Mouse (Mus musculus) gastrocnemius, postnatal 36 days (tissue): ENCODE results near the gene Tnni2. TPM values are rescaled to one million over a fixed set of nuclear protein-coding genes. Genes with fewer than 3 reads are reported as not detected.

Experiments
- DNase-seq, 2 experiments: peaks; one replicate each; pipeline ENCODE4 v3.0.0; 2022
- intact Hi-C: fragments of 180-260 bp; cut with DNase I; formaldehyde crosslinking; loops from one replicate; pipeline ENCODE4 v1.15.1; 2025
- total RNA-seq, 2 experiments: library from RNA; stranded (reverse); gene quantifications; 2 replicates each; pipeline ENCODE4 v1.2.3; 2021

Gene Tnni2
- total RNA-seq, 2 experiments from 2014 or later: 17,613 to 18,280 TPM

DNA sequence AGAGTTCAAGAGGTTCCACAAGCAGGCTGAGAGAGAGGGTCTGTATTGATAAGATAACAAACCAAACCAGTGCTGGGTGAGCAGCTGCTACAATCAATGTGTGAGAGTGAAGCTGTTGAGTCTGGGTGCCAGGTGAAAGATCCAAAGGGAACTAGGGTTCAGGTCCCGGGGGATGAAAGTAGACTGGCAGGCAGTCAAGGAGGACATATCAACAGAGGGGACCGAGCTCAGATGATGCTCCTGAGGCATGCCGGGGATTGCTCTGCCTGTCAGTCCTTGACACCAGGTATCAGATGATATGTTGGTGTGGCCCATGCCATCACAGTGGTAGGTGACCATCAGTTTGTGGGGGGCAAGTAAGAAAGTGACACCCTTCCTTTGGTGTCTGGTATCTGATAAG, 15.2 kb downstream of the Tnni2 start:
- DNase-seq: peak in 1 of 2 experiments; percentile 16
- intact Hi-C loops: no loop called here

DNA sequence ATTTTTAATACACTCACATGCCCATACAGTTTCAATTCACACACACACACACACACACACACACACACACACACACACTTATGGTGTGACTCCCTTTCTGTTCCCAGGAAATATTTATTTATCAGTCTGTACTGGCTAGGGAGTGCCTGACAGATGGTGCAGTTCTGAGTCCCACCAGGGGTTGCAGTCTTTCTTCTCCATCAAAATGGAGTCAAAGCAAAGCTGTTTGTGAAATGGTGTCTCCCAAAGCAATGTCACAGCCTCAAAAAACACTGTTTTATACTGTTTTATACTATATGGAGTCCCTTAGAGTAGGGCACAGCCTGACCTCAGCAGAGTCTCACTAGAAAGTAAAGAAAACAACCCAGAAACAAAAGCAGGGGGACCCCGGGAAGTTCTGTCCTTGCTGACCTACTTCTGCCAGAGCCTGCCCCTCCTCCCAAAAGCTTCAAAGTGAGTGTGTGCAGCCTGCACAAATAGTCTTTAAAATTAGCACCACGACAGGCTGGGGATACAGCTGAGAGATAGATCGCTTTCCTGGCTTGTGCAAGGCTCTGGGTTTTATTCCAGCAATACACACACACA, 15.7 kb downstream of the Tnni2 start:
- intact Hi-C loops: no loop called here
- peak in 1 of 2 experiments; percentile 25 for DNase-seq

DNA sequence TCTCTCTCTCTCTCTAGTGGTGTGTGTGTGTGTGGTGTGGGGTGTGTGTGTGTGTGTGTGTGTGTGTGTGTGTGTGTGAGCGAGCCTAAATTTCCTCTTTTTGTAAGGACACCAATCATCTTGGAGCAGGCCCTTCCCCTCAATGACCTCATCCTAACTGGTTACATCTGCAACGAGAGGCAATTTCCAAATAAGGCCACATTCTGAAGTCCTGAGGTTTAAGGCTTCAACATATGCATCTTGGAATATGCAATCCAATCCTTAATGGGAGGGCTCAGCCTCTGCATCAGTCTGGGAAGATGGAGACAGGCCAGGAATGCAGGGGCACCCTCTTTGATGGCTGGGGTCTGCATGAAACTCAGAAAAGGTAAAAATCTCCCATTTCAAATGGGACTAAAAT, 16.4 kb downstream of the Tnni2 start:
- intact Hi-C loops: no loop called here
- no peak for DNase-seq

DNA sequence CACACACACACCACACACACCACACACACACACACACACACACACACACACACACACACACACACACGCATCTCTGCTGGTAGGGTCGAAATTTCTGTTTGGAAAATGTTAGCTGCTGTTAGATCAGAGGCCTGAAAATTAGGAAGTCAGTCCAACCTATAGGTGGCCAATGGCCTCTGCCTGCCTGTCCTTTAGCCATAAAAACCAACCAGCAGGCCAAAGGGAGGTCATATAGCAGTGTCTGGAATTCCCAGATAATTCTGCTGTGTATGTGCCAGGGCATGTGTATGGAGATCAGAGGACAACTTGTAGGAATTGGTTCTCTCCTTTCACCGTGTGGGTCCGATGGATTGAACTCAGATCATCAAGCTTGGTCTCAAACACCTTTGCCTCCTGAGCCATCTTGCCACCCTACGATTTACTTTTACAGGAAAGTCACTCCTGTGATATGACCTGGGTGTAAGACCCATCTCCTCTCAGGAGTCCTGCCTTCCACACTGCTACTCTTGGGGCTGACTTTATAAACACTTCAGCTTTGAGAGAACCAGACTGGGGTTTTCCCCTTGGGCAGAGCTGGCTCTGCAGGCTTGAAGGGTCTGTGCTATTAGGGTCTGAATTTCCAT, 17.2 kb downstream of the Tnni2 start:
- intact Hi-C loops: no loop called here
- no peak for DNase-seq

DNA sequence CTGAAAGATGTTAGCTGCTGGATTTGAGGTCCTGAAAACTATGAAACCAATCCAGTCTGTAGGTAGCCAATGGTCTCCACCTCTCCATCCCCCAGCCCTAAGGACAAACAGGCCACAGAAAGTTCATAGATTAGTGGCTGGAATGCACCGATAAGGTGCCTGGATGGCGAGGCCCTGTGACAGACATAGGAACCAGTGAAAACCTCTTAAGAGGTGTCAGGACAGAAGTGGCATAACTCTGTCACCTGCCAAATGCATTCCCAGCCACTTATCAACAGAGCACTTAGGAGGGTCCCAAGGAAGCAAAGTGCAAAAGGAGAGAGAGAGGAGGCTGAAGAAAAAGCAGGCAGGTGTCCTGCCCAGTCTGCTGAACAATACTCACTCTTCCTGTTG, 17.7 kb downstream of the Tnni2 start:
- no peak for DNase-seq
- intact Hi-C loops: no loop called here

DNA sequence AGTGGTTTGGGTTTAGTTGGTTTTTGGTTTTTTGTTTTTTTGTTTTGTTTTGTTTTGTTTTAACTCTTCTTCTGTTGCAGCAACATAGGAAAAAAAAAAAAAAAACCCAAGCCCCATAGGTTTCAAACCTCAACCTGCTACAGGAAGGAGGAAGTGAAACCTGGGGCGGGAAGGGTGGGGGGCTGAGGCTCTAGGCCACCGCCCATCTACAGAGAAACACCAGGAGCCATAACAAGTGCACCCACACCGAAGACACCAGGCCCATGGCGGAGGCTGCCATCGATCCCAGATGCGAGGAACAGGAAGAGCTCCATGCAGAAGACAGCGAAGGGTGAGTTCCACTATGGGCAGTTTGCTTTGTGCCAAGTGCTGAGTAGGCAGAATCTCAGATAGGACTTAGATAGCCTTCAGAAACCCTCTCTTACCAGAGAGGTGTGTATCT, 19.0 kb downstream of the Tnni2 start, which contains the start of gene Lsp1:
Gene Lsp1, plus strand, starts transcription at position 174 of the 442 bp plus-strand sequence.
- intact Hi-C loops: no loop called here
- DNase-seq: no peak

DNA sequence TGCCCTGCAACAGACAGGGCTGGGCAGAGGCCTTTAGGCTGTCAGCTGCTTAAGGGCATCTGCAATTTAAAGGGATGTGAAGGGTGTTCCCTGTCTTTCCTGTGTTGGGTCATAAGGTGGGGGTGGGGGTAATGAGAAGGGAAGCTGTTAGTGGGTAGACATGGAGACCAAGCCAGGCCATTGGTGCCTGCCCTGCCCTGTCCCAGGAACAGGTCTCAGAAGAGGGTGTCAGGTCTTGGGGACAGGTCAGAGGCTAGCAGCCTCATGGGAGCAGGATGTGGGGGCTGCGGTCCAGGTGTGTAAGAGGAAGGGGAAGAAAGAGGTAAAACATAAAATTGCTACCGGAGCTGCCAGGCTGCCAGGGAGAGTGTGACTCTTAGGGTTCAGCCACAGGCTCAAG, 19.8 kb downstream of the Tnni2 start:
- intact Hi-C loops: no loop called here
- peak in 1 of 2 experiments; percentile 18 for DNase-seq

DNA sequence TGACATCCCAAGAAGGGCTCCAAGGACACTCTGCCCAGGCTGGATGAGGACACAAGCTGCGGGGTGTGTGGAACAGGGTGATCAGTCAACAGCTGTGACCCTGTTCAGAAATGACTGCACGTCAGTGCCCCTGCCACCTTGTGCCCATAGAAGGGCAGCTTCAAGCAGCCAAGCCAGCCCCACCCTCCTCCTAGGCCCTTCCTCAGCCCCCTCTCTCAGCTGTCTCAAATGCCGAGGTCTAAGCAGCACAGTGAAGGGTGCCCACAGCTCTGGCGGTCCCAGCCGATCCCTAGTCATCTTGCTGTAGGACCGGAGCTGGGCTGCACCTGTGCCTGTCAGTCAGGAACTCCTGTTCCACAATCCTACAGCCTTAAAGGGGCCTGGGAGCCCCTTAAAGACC, 20.6 kb downstream of the Tnni2 start:
- peak; percentile 62 to 65 for DNase-seq
- intact Hi-C loops: no loop called here

DNA sequence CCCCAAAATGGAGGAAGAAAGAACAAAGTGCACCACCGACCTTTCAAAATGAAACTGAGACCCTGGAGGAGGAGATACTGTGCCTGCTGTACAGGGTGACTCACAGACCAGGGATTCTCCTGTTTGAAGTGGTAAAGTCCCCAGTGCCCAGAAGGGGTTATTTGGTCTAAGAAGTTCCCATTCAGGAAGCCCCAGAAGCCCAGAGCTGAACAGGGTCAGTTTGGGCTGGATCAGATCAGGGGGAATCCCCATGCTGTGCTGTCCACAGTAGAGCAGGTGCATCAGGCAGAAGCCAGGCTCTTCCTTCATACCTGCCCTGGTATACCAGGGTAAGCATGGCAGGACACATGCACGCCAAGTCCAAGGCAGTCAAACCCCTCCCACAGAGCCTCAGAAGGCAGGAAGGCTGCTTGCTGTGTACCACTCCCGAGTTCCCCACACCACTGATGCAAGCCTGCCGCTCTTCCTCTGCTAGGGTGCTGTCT, 21.0 kb downstream of the Tnni2 start:
- intact Hi-C loops: no loop called here

DNA sequence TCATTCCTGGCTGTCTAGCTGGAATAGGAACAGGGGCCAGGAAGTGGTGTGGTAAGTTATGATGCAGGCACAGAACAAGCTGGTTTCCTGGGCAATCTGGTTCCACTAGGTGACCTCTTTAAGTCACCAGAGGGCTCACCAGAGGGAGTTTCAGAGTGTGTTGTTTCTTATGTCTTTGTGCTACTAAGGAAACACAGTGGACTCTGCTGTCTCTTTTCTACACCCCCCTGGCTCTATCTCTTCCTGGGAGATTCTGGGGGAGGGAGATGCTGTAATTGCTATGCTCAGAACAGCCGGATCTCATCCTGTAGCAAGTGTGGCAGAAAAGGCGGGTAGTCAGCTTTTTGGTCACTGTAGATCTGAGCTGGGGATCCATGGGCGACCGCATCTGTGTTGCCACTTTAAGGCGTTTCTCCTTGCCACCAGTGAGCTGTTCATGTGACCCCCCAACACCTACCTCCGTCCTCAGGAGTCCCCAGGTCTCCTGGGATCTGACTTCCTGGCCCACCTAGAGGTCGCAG, 28.6 kb downstream of the Tnni2 start:
- intact Hi-C loops: no loop called here
- DNase-seq: no peak

More for the DNA sequence above, 21.0 kb downstream of the Tnni2 start:
- DNase-seq: peak in 1 of 2 experiments; percentile 29

DNA sequence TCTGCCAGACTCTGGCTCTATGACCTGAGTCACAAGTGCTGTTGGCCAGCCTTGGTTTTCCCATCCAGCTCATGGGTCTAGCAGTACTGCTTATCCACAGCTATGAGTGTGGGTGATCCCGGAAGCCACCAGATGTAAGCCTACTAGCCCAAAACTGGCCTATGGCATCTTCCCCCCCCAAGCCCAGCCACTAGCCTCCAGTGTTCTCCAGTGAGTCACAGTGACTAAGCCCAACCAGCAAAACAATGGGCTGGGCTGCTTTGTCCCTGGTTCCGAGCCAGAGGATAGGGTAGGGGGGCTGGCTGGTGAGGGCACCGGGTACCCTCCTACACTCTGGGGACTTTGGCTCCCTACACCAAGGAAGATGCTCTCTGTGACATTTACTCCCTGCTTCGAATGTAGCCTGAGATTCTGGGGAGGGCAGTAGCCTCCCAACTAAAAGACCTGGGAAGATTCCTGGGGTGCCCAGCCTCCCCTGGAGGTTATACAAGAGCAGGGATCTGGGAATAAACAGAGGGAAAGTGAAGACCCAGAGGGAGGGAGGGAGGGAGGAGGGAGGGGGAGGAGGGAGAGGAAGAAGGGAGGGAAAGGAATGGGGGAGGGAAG, 29.3 kb downstream of the Tnni2 start:
- intact Hi-C loops: no loop called here
- DNase-seq: peak; percentile 67 to 71

DNA sequence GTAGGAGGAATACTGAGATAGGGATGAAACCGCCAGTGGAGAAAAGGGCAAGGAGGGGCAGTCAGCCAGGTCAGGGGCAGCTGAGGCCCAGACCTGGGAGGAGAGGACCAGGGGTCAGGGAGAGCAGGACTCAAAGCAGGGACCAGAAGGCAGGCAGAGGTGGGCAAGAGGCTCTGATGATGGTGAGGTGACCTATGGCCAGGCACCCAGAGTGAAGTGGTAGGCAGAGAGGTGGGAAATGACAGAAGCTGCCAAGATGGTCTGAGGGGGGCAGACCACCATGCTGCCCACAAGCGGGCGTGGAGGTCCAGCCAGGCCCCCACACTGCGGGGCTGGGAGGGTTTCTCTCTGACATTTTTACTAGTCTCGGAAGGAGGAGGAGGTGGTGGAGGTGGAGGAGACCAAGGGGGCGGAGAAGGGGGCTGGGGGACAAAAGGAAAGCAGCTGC, 29.8 kb downstream of the Tnni2 start:
- peak in 1 of 2 experiments; percentile 33 for DNase-seq

DNA sequence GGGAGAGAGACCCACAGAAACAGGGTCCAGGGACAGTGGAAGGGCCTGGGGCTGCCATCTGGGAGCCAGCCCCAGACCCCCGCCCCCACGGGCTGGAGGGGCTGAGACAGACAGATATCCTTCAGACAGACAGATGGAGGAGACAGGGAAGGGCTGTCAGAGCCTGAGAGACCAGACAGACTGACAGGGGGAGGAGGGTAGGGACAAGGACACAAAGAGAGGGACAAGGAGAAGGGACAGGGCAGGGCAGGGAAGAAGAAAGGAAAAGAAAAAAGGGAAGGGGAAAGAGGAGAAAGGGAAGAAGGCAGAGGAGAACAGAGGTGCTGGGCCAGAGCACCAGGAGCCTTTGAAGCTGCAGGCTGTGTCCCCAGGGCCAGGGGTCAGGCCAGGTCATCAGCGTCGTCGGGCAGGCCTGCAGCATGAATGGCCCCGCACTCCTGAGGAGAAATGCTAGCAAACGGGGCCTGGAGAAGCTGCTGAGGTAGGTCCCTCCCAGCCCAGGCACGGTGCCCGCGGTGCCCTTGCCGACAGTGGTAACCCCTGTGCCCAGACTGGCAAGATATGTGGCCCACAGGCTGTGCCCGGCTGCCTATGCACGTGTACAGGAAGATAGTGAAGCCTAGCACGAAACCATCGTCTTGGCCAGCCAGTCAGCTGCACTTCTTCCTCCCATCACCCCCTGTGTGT, 30.4 kb downstream of the Tnni2 start:
- DNase-seq: peak; percentile 48 to 49
- intact Hi-C loops: no loop called here

More for the DNA sequence above, 29.8 kb downstream of the Tnni2 start:
- intact Hi-C loops: no loop called here

DNA sequence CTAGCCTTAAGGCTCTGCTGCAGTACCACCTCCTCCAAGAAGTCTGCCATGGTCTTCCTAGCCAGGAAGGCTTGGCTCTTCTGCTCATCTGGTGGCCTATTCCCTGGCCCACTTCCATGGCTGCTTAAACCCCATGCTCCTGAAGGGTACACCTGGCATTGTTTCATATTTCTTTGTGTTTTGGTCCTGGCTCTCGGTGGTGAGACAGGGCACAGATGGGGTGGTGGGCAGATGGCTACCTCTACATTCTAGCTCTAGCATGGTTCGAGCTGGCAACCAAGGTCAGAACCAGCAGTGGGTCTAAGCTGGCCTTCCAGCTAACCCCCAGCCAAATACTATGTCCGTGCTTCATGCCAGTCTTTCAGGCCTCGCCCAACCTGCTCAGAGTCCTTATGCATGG, 31.3 kb downstream of the Tnni2 start:
- intact Hi-C loops: no loop called here
- DNase-seq: peak in 1 of 2 experiments; percentile 12

DNA sequence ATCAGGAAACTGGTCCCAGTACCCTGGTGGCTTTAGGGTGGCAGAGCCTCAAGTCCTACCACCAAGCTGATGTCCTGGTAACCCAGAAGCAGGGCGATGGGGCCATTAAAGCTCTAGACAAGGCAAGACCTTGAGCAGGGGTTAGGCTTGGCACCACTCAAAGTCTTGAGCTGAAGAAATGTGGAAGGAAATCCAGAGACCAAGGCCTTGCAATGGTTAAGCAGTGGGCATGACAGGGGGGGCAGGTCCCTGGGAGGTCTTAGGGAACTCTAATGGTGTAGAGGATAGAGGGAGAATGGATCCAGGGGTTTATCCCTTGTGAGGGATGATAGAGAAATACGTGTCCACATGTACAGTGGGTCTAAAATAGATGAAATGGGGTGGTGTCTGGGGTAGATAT, 31.9 kb downstream of the Tnni2 start:
- intact Hi-C loops: no loop called here
- DNase-seq: peak in 1 of 2 experiments; percentile 13

DNA sequence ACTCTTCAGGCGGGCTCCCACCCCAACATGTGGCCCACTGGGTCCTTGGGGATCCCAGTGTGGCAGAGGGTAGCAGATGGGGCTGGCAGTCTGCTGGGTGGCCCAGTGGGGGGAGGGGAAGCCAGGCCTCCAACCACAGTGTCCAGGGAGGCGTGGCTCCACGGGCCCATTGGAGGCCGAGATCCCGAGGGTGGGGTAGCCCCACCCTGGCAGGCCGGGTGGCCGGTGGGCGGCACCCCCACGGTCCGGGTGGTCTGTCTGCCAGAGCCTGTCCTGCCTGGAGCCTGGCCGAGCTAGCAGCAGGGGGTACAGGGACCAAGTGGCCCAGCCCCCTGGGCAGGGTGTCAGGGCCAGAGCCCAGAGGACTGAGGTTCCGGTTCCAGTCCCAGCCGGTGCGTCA, 33.2 kb downstream of the Tnni2 start:
- DNase-seq: peak; percentile 60 to 74
- intact Hi-C loops: no loop called here

DNA sequence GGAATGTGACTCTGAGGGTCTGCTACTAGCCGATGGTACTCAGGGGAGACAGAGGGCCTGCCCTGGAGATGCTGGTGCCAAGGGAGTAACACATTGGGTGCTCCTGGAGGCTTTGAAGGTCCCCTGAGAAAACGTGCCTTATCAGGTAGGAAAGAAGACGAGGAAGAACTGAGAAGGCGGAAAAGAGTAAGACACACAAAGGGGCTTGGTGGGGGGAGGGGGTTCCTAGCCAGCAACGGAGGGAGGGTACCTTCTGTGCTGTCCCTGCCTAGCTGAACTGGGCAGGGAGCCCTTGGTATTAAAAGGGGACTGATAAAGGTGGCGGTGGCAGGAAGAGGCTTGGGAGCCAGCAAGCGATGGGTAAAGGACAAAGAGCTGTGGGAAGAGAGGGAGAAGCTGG, 34.0 kb downstream of the Tnni2 start:
- peak in 1 of 2 experiments; percentile 17 for DNase-seq

DNA sequence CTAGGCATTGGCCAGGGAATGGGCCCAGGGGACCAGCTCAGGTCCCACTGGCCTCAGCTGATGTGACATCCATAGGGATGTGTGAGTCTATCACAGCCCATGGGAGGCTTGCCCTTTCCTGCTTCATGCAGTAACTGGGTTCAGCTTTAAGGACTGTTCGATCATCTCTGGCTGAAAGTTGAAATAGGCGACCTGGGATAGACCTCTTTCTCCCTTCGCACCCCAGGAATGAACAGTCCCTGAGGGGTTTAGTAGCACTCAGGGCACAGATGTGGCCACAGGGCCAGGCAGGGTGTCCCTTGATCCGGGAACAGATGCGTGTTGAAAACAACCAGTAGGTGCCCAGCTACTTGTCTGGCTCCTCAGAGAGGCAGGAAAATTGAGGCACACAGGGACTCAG, 34.7 kb downstream of the Tnni2 start:
- peak in 1 of 2 experiments; percentile 20 for DNase-seq
- intact Hi-C loops: no loop called here

More for the DNA sequence above, 34.0 kb downstream of the Tnni2 start:
- intact Hi-C loops: no loop called here

DNA sequence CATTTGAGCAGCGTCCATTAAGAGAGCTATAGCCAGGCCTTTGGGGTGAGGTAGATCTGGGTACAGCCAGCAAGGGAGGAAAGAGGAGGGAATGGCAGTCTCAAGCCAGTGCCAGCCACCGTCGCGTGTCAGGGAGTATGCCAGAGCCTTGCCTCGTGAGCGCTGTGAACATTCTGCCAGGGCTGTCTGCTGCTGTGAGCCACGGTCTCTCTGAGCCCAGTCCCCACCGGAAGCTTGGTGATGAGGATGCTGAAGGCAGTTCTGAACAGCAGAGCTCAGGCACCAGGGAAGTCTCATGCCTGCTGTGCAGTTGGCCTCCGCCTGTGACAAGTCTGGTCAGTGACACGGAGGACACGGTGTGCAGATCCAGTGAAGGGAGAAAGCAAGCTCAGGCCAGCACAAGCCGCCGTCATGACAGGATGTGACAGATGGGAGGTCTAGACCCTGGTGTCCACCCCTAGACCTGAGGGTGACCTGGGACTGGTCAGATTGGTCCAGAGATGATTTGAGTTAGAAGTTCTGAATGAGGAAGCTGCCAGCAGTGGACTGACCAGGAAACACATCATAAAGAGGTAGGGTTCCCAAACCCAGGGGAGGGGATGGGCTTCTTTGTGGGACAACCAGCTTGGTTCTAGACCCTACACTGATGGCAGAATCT, 35.3 kb downstream of the Tnni2 start:
- intact Hi-C loops: no loop called here

DNA sequence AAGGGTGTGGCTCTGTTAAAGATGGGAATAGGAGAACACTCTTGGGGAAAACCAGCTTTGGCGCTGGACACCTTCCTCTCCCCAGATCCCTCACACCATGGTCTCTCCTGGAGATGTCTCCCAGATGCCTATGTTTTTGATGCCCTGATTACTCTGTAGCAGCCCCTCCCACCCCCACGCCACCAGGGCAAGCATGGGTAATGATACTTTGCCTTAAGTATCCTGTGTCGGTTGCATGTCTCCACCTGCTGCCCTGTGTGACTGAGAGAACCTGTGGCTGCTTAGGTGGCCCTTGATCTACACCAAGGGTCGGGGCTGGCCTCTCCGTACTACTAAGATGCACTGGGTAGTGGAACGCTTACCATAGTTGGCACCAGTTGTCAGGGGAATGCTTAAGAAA, 36.4 kb downstream of the Tnni2 start:
- DNase-seq: peak in 1 of 2 experiments; percentile 4
- intact Hi-C loops: no loop called here

More for the DNA sequence above, 35.3 kb downstream of the Tnni2 start:
- DNase-seq: peak; percentile 23 to 45
